Mouse (Mus musculus) embryonic facial prominence, embryonic 10.5 days (tissue): ENCODE measurements around the gene Eprs. TPM values are rescaled to one million over a fixed set of nuclear protein-coding genes. Genes with fewer than 3 reads are reported as not detected.

Experiments used
- DNase-seq: peaks from one replicate; pipeline ENCODE4 v3.0.0-alpha.2; 2017; ENCODE audit warnings: low spot score
- H3K27ac ChIP-seq: fragments of 300-500 bp; sonication (generic); replicated peaks from 2 replicates; pipeline ENCODE4 v1.5.1; 2016; ENCODE audit warnings: mild to moderate bottlenecking
- H3K27me3 ChIP-seq: fragments of 300-500 bp; sonication (generic); replicated peaks from 2 replicates; pipeline ENCODE4 v1.6.1; 2016; ENCODE audit warnings: low read depth, mild to moderate bottlenecking; ENCODE audit not compliant: poor library complexity, severe bottlenecking
- H3K36me3 ChIP-seq: fragments of 300-500 bp; sonication (generic); replicated peaks from 2 replicates; pipeline ENCODE4 v1.6.1; 2016; ENCODE audit warnings: mild to moderate bottlenecking, moderate library complexity
- H3K4me1 ChIP-seq: fragments of 300-500 bp; sonication (generic); 2 replicates; pipeline ENCODE4 v1.6.1; 2016
- H3K4me3 ChIP-seq: fragments of 300-500 bp; sonication (generic); 2 replicates; pipeline ENCODE4 v1.5.1; 2016; ENCODE audit warnings: mild to moderate bottlenecking, moderate library complexity
- H3K9me3 ChIP-seq: fragments of 300-500 bp; sonication (generic); 2 replicates; pipeline ENCODE4 v1.6.1; 2016; ENCODE audit warnings: mild to moderate bottlenecking
- WGBS: fragments of 180-500 bp; shearing (Covaris S2); methylation state at CpG from one replicate; pipeline ENCODE4 v1.1.7; 2016; 5-methylcytosine and 5-hydroxymethylcytosine counted together
- polyA plus RNA-seq: library from polyadenylated mRNA; unstranded; fragments of >200 nt; fragmentation: Nextera tagmentation; extraction: Ambion mirVana; gene quantifications from 2 replicates; pipeline ENCODE4 v1.2.1, GENCODE M21; 2016

Gene Eprs
- polyA plus RNA-seq, 1 experiment from 2014 or later = 153 TPM

DNA sequence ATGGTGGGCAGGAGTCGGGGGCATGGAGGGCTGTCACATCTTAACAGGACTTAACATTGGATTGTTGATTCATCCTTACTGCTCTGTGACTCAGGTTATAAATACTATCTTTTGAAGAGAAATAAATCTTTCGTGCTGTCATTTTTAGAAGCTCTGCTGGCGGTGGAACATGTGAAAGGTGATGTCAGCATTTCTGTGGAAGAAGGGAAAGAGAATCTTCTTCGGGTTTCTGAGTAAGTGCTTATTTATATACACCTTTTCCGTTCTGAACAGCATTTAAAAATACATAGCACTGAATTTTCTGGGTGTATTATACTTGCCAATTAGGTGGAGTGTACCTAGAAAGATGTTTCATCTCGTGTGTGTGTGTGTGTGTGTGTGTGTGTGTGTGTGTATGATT is 4.5 kb downstream of the Eprs start:
- Histone ChIP-seq H3K9me3 (no peaks in the 10 kb centered on the region), H3K4me3 (no peak overlapping the region), H3K36me3 (peaks cover 51% of the 10 kb centered on the region), H3K27ac (no peak overlapping the region), H3K4me1 (peaks cover 19% of the 10 kb centered on the region), H3K27me3 (no peaks in the 10 kb centered on the region)
- DNase-seq = no peak
- 91% methylated on average over 6 of the region's 6 CpGs for WGBS

- H3K36me3 ChIP-seq = peaks cover 77% of the 10 kb centered on the region
- H3K27me3 ChIP-seq = no peaks in the 10 kb centered on the region
- H3K4me3 ChIP-seq = no peak overlapping the region
- peaks cover 6% of the 10 kb centered on the region for H3K4me1 ChIP-seq
- DNase-seq = no peak
- no peak overlapping the region for H3K27ac ChIP-seq
- no peaks in the 10 kb centered on the region for H3K9me3 ChIP-seq
- WGBS = 94% methylated on average over 6 of the region's 6 CpGs
These were observed 7.1 kb downstream of the Eprs start for GRCm38 (mm10) chr1:185369979-185370378.

GRCm38 (mm10) chr1:185376390-185376789 is 13.5 kb downstream of the Eprs start:
- no peaks in the 10 kb centered on the region for H3K27me3 ChIP-seq
- H3K4me1 ChIP-seq = no peaks in the 10 kb centered on the region
- H3K4me3 ChIP-seq = no peak overlapping the region
- no peak overlapping the region for H3K27ac ChIP-seq
- no peak for DNase-seq
- H3K36me3 ChIP-seq = peaks cover 99% of the 10 kb centered on the region
- no peaks in the 10 kb centered on the region for H3K9me3 ChIP-seq

GRCm38 (mm10) chr1:185377429-185377828 is 14.6 kb downstream of the Eprs start:
- peaks cover 99% of the 10 kb centered on the region for H3K36me3 ChIP-seq
- 94% methylated on average over 2 of the region's 2 CpGs for WGBS

DNA sequence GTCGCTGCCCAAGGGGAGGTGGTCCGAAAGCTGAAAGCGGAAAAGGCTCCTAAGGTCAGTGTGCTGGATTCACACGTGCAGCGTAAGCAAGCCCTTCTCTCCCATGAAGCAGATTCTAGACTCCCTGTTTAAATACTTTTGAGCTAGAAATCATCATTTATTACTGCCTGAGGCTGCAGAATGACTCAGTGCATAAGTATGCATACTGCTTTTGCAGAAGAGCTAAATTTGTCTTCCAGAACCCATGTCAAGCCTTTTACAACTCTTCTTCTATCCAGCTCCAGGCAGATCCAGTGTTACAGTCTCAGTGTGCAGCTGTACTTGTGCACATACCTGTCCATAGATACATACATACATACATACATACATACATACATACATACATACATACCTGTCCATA is 38.8 kb downstream of the Eprs start:
- no peak for DNase-seq
- 92% methylated on average over 5 of the region's 5 CpGs for WGBS
- Histone ChIP-seq H3K4me1 (no peaks in the 10 kb centered on the region), H3K36me3 (peaks cover 91% of the 10 kb centered on the region), H3K9me3 (no peaks in the 10 kb centered on the region), H3K27me3 (no peaks in the 10 kb centered on the region), H3K4me3 (no peak overlapping the region), H3K27ac (no peak overlapping the region)

More at GRCm38 (mm10) chr1:185377429-185377828, 14.6 kb downstream of the Eprs start:
- Histone ChIP-seq H3K9me3 (no peaks in the 10 kb centered on the region), H3K4me3 (no peak overlapping the region), H3K4me1 (no peaks in the 10 kb centered on the region), H3K27ac (no peak overlapping the region), H3K27me3 (no peaks in the 10 kb centered on the region)
- DNase-seq = no peak

DNA sequence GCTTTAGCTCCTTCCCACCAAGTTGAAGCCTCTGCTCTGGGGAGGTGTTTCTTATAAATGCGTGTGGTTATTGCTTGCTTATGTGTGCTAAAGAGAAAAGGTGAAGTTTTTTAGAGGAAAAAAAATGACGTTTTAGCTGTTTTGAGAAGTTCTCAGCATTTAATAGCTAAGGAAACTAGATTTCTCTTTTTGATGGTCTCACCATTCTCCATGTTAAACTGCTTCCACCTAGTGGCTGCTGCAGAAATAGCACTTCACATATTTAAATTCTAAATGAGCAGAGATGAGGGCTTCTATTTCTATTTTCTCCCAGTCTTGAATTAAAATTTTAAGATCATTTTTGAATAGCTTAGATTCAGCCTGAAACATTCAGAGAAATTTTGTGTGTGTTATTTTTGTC is 41.2 kb downstream of the Eprs start:
- Histone ChIP-seq H3K4me3 (no peak overlapping the region), H3K27me3 (no peaks in the 10 kb centered on the region), H3K27ac (no peak overlapping the region), H3K36me3 (peaks cover 91% of the 10 kb centered on the region), H3K9me3 (no peaks in the 10 kb centered on the region), H3K4me1 (no peaks in the 10 kb centered on the region)
- DNase-seq = no peak
- WGBS = 49% methylated on average over 2 of the region's 2 CpGs

GRCm38 (mm10) chr1:185405921-185406320 is 43.1 kb downstream of the Eprs start:
- H3K36me3 ChIP-seq = peaks cover 94% of the 10 kb centered on the region
- DNase-seq = no peak
- WGBS = 94% methylated on average over 10 of the region's 10 CpGs
- no peaks in the 10 kb centered on the region for H3K27me3 ChIP-seq
- no peaks in the 10 kb centered on the region for H3K4me1 ChIP-seq
- H3K27ac ChIP-seq = no peak overlapping the region
- no peaks in the 10 kb centered on the region for H3K9me3 ChIP-seq
- no peak overlapping the region for H3K4me3 ChIP-seq

GRCm38 (mm10) chr1:185409831-185410230 is 47.0 kb downstream of the Eprs start:
- H3K36me3 ChIP-seq = peaks cover 99% of the 10 kb centered on the region
- H3K27ac ChIP-seq = no peak overlapping the region
- no peaks in the 10 kb centered on the region for H3K9me3 ChIP-seq
- no peak for DNase-seq
- H3K4me1 ChIP-seq = no peaks in the 10 kb centered on the region
- H3K27me3 ChIP-seq = no peaks in the 10 kb centered on the region
- no peak overlapping the region for H3K4me3 ChIP-seq
- WGBS = 84% methylated on average over 3 of the region's 3 CpGs

- no peaks in the 10 kb centered on the region for H3K4me1 ChIP-seq
- H3K27me3 ChIP-seq = no peaks in the 10 kb centered on the region
- no peaks in the 10 kb centered on the region for H3K9me3 ChIP-seq
- H3K4me3 ChIP-seq = no peak overlapping the region
- WGBS = 94% methylated on average over 9 of the region's 9 CpGs
- no peak for DNase-seq
- peaks cover 99% of the 10 kb centered on the region for H3K36me3 ChIP-seq
- no peak overlapping the region for H3K27ac ChIP-seq
These were observed 55.2 kb downstream of the Eprs start for GRCm38 (mm10) chr1:185418011-185418410.

DNA sequence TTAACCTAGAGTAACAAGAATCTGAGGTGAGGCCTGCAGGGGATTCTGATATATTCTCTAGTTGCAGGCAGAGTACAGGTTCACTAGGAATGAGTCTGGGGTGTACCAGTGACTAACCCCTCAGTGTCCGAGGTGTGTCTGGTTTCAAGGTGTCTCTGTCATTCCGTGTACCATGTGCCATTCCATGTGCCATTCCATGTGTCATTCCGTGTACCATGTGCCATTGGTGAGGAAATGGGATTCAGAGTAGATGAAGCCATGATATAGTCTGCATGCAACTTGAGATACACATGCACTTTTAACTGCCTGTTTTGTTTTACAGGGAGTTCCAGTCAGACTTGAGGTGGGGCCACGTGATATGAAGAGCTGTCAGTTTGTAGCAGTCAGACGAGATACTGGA is 57.0 kb downstream of the Eprs start:
- DNase-seq = no peak
- Histone ChIP-seq H3K4me3 (no peak overlapping the region), H3K27ac (no peak overlapping the region), H3K36me3 (peaks cover 99% of the 10 kb centered on the region), H3K27me3 (no peaks in the 10 kb centered on the region), H3K9me3 (no peaks in the 10 kb centered on the region), H3K4me1 (no peaks in the 10 kb centered on the region)
- WGBS = 93% methylated on average over 5 of the region's 5 CpGs

DNA sequence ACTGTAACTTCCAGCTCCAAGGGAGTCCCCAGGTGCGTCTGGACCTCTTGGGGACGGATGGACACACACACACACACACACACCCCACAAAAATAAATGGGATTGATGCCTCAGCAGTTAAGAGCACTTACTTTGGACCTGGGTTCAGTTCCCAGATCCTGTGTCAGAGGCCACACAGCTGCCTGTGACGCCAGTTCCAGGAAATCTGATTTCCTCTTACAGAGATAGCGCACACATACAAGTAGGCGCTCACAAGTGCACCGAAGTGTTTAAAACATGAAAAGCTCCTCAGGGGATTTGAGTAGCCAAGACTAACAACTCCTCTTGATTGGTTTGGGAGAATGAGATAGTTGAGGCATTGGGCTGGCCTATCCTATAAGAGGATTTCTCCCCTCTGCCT is 57.9 kb downstream of the Eprs start:
- H3K4me3 ChIP-seq = no peak overlapping the region
- no peaks in the 10 kb centered on the region for H3K27me3 ChIP-seq
- 93% methylated on average over 6 of the region's 6 CpGs for WGBS
- no peaks in the 10 kb centered on the region for H3K4me1 ChIP-seq
- peaks cover 100% of the 10 kb centered on the region for H3K36me3 ChIP-seq
- DNase-seq = no peak
- no peak overlapping the region for H3K27ac ChIP-seq
- no peaks in the 10 kb centered on the region for H3K9me3 ChIP-seq

GRCm38 (mm10) chr1:185426583-185426982 is 63.7 kb downstream of the Eprs start:
- peaks cover 91% of the 10 kb centered on the region for H3K36me3 ChIP-seq
- no peaks in the 10 kb centered on the region for H3K9me3 ChIP-seq
- 95% methylated on average over 5 of the region's 5 CpGs for WGBS
- no peaks in the 10 kb centered on the region for H3K4me1 ChIP-seq
- no peak overlapping the region for H3K27ac ChIP-seq
- no peaks in the 10 kb centered on the region for H3K27me3 ChIP-seq
- H3K4me3 ChIP-seq = no peak overlapping the region
- DNase-seq = no peak

- DNase-seq = no peak
- 96% methylated on average over 5 of the region's 5 CpGs for WGBS
These were observed 67.6 kb downstream of the Eprs start for GRCm38 (mm10) chr1:185430488-185430887.

More at GRCm38 (mm10) chr1:185430488-185430887, 67.6 kb downstream of the Eprs start:
- Histone ChIP-seq H3K27me3 (no peaks in the 10 kb centered on the region), H3K4me1 (no peaks in the 10 kb centered on the region), H3K9me3 (no peaks in the 10 kb centered on the region), H3K27ac (no peak overlapping the region), H3K36me3 (peaks cover 52% of the 10 kb centered on the region), H3K4me3 (no peak overlapping the region)
